Mouse (Mus musculus) myocyte (in vitro differentiated cells): Measurements from ENCODE around the gene Tenm4. TPM values are rescaled to one million over a fixed set of nuclear protein-coding genes. Genes with fewer than 3 reads are reported as not detected.

ENCODE experiments used
- H3K27me3 ChIP-seq: one replicate; pipeline ENCODE4 v1.6.1; 2011; ENCODE audit not compliant: control insufficient read depth, insufficient read depth, insufficient read length
- H3K36me3 ChIP-seq: one replicate; pipeline ENCODE4 v1.6.1; 2011; ENCODE audit not compliant: control insufficient read depth, insufficient read depth
- H3K4me2 ChIP-seq: one replicate; pipeline ENCODE4 v1.6.1; 2011; ENCODE audit warnings: low read depth, control low read depth
- H3K4me3 ChIP-seq: one replicate; pipeline ENCODE4 v1.5.1; 2011; ENCODE audit warnings: mild to moderate bottlenecking, control low read depth, moderate library complexity
- H3K79me2 ChIP-seq: one replicate; pipeline ENCODE4 v1.6.1; 2011; ENCODE audit not compliant: control insufficient read depth, insufficient read depth
- H3ac ChIP-seq: one replicate; pipeline ENCODE4 v1.6.1; 2011; ENCODE audit not compliant: control insufficient read depth, insufficient read length
- CEBPB ChIP-seq: IDR thresholded peaks from 2 replicates; pipeline ENCODE4 v1.6.1; 2011; ENCODE audit warnings: mild to moderate bottlenecking, moderate library complexity; ENCODE audit not compliant: poor library complexity, insufficient read depth, severe bottlenecking
- E2F4 ChIP-seq: IDR thresholded peaks from one replicate; pipeline ENCODE4 v1.6.1; 2011; ENCODE audit warnings: mild to moderate bottlenecking, control low read depth, moderate library complexity; ENCODE audit not compliant: insufficient read depth
- MAX ChIP-seq: IDR thresholded peaks from one replicate; pipeline ENCODE4 v1.6.1; 2011; ENCODE audit warnings: low read depth, mild to moderate bottlenecking, control low read depth
- MYOD1 ChIP-seq, 3 experiments: IDR thresholded peaks; one replicate each; pipeline ENCODE4 v1.6.1; 2011; ENCODE audit warnings: control low read depth in 2 of 3, low read depth in 2 of 3, mild to moderate bottlenecking in 2 of 3, moderate library complexity in 1 of 3; ENCODE audit not compliant: insufficient read length in 2 of 3, control insufficient read depth in 1 of 3
- MYOG ChIP-seq, 3 experiments: IDR thresholded peaks; one replicate each; pipeline ENCODE4 v1.6.1; 2011; ENCODE audit warnings: control low read depth in 2 of 3, low read depth in 2 of 3, mild to moderate bottlenecking in 2 of 3; ENCODE audit not compliant: insufficient read length in 2 of 3, control insufficient read depth in 1 of 3, insufficient read depth in 1 of 3
- POLR2A ChIP-seq: IDR thresholded peaks from one replicate; pipeline ENCODE4 v1.6.1; 2011; ENCODE audit warnings: low read depth, mild to moderate bottlenecking, control low read depth, moderate library complexity; ENCODE audit not compliant: insufficient read length
- POLR2AphosphoS2 ChIP-seq: IDR thresholded peaks from one replicate; pipeline ENCODE4 v1.6.1; 2011; ENCODE audit warnings: low read depth, control low read depth; ENCODE audit not compliant: insufficient read length
- REST ChIP-seq: IDR thresholded peaks from one replicate; pipeline ENCODE4 v1.6.1; 2011; ENCODE audit warnings: mild to moderate bottlenecking, control low read depth, moderate library complexity; ENCODE audit not compliant: insufficient read depth, insufficient read length
- SRF ChIP-seq: IDR thresholded peaks from one replicate; pipeline ENCODE4 v1.6.1; 2011; ENCODE audit warnings: low read depth; ENCODE audit not compliant: control insufficient read depth, insufficient read length
- TCF12 ChIP-seq: IDR thresholded peaks from one replicate; pipeline ENCODE4 v1.6.1; 2011; ENCODE audit warnings: mild to moderate bottlenecking, control low read depth; ENCODE audit not compliant: poor library complexity, insufficient read depth, severe bottlenecking
- TCF3 ChIP-seq: IDR thresholded peaks from one replicate; pipeline ENCODE4 v1.6.1; 2011; ENCODE audit warnings: low read depth, control low read depth; ENCODE audit not compliant: insufficient read length
- USF1 ChIP-seq: IDR thresholded peaks from one replicate; pipeline ENCODE4 v1.6.1; 2011; ENCODE audit warnings: low read depth, mild to moderate bottlenecking, control low read depth, moderate library complexity
- polyA plus RNA-seq: library from polyadenylated mRNA; unstranded; fragments of >200 nt; fragmentation: generic; extraction: Trizol; gene quantifications from one replicate; pipeline ENCODE4 v1.2.1, GENCODE M21; 2012; ENCODE audit warnings: missing spikeins

Gene Tenm4
- polyA plus RNA-seq, 1 experiment: 10.9 TPM

GRCm38 (mm10) chr7:96164141-96164540, 6.9 kb upstream of the Tenm4 start:
- H3K4me2 ChIP-seq: no peak overlapping the region
- TF ChIP-seq TCF3: no peak
- no peaks in the 10 kb centered on the region for H3K27me3 ChIP-seq
- H3K79me2 ChIP-seq: no peaks in the 10 kb centered on the region
- no peaks in the 10 kb centered on the region for H3K36me3 ChIP-seq
- no peak overlapping the region for H3K4me3 ChIP-seq
- H3ac ChIP-seq: no peak overlapping the region

GRCm38 (mm10) chr7:96168921-96169320, 2.1 kb upstream of the Tenm4 start:
- H3K4me2 ChIP-seq: no peak overlapping the region
- TF ChIP-seq MYOD1 (IDR thresholded peaks at IDR 0.05; ENCODE audit: control insufficient read depth in 1 of 3, insufficient read length in 2 of 3, low read depth in 2 of 3) (no peak), TCF12 (no peak), POLR2A (no peak), REST (no peak), MAX (no peak), TCF3 (no peak), POLR2AphosphoS2 (no peak), CEBPB (no peak), E2F4 (no peak), SRF (no peak), USF1 (no peak), MYOG (IDR thresholded peaks at IDR 0.05; ENCODE audit: control insufficient read depth in 1 of 3, insufficient read depth in 1 of 3, insufficient read length in 2 of 3, low read depth in 2 of 3) (no peak)
- H3K4me3 ChIP-seq: no peak overlapping the region
- no peaks in the 10 kb centered on the region for H3K79me2 ChIP-seq
- no peaks in the 10 kb centered on the region for H3K36me3 ChIP-seq
- H3ac ChIP-seq: no peak overlapping the region
- H3K27me3 ChIP-seq: no peaks in the 10 kb centered on the region

- Histone ChIP-seq H3K79me2 (no peaks in the 10 kb centered on the region), H3ac (peak overlapping the region; percentile 25), H3K4me3 (peak overlapping the region; percentile 54), H3K4me2 (peak overlapping the region; percentile 85), H3K36me3 (no peaks in the 10 kb centered on the region), H3K27me3 (no peaks in the 10 kb centered on the region)
- TF ChIP-seq USF1 (no peak), CEBPB (peak; percentile 92; the same call in 1 of the 2 replicates), MAX (no peak), TCF12 (no peak), POLR2A (peak; percentile 53), SRF (no peak), TCF3 (no peak), POLR2AphosphoS2 (peak; percentile 55), REST (no peak)
Measured at GRCm38 (mm10) chr7:96171596-96172563, 834 bp downstream of the Tenm4 start.

GRCm38 (mm10) chr7:96176781-96177180, 5.7 kb downstream of the Tenm4 start:
- TF ChIP-seq MYOD1 (IDR thresholded peaks at IDR 0.05; ENCODE audit: control insufficient read depth in 1 of 3, insufficient read length in 2 of 3, low read depth in 2 of 3): no peak
- no peak for TF ChIP-seq MAX
- peak; percentile 91; the same call in 1 of the 2 replicates for TF ChIP-seq CEBPB
- Histone ChIP-seq H3ac (no peak overlapping the region), H3K36me3 (no peaks in the 10 kb centered on the region), H3K4me3 (no peak overlapping the region), H3K79me2 (no peaks in the 10 kb centered on the region), H3K4me2 (peak overlapping the region; percentile 46), H3K27me3 (no peaks in the 10 kb centered on the region)

GRCm38 (mm10) chr7:96181751-96182150, 10.7 kb downstream of the Tenm4 start:
- Histone ChIP-seq H3K79me2 (no peaks in the 10 kb centered on the region), H3ac (no peak overlapping the region), H3K4me3 (no peak overlapping the region), H3K27me3 (no peaks in the 10 kb centered on the region), H3K36me3 (no peaks in the 10 kb centered on the region), H3K4me2 (peak overlapping the region; percentile 6)
- TF ChIP-seq E2F4: no peak
- TF ChIP-seq SRF: no peak
- TF ChIP-seq TCF12: no peak
- TF ChIP-seq MAX: no peak
- no peak for TF ChIP-seq POLR2AphosphoS2
- no peak for TF ChIP-seq CEBPB
- TF ChIP-seq POLR2A: no peak
- no peak for TF ChIP-seq REST
- no peak for TF ChIP-seq MYOG (IDR thresholded peaks at IDR 0.05; ENCODE audit: control insufficient read depth in 1 of 3, insufficient read depth in 1 of 3, insufficient read length in 2 of 3, low read depth in 2 of 3)
- TF ChIP-seq TCF3: no peak
- no peak for TF ChIP-seq USF1
- no peak for TF ChIP-seq MYOD1 (IDR thresholded peaks at IDR 0.05; ENCODE audit: control insufficient read depth in 1 of 3, insufficient read length in 2 of 3, low read depth in 2 of 3)
